Mouse (Mus musculus): Measurements from ENCODE around the gene Srpx. TPM values are rescaled to one million over a fixed set of nuclear protein-coding genes. Genes with fewer than 3 reads are reported as not detected.
A peak's percentile ranks its signal among the peaks of the same experiment; 100 is the strongest.

Srpx gene
- polyA plus RNA-seq, 1 experiment, result 4.3 TPM

DNA sequence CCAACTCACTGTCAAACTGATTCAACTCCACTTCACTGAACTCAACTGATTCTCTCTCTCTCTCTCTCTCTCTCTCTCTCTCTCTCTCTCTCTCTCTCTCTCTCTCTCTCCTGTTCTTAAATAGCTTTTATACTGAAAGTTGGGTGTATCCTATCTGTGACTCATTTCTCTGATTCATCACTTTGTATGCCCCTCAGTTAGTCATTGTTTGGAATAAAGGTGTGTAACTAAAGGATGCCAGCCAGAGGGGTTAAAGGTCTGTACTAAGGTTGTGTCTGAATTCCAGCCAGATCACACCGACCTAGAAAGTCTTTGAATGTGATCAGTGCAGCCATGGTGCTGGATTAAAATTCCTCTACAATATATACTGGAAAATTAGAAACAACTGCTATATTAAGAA lies 116.8 kb downstream of the Srpx start:
- H3K27ac ChIP-seq (ENCODE audit: insufficient read depth, low read depth, low read length), result 0 out of 2 replicates have a peak overlapping the region, but pooled peaks have one; percentile 22
- no peak for TF ChIP-seq POLR2A (IDR thresholded peaks at IDR 0.05; ENCODE audit: low read depth, low read length)
- TF ChIP-seq CTCF (IDR thresholded peaks at IDR 0.05; ENCODE audit: extremely low read depth, insufficient read length, insufficient replicate concordance, low read depth, low read length), result no peak
- no peaks in the 10 kb centered on the region for H3K36me3 ChIP-seq (ENCODE audit: control insufficient read depth, insufficient read depth, low read length)
- H3K27me3 ChIP-seq (ENCODE audit: control insufficient read depth, insufficient read depth, low read length), result no peaks in the 10 kb centered on the region
- H3K4me3 ChIP-seq (ENCODE audit: low read depth, low read length), result no peak overlapping the region
- 18% methylated on average over 1 of the region's 1 CpGs for WGBS
- H3K4me1 ChIP-seq (ENCODE audit: control insufficient read depth, insufficient read depth, insufficient read length, low read length), result no peaks in the 10 kb centered on the region

Other genes starting within 250 kb of the Srpx start
- gene Sytl5, start 232.1 kb downstream of the Srpx start, polyA plus RNA-seq (2012; rRNA removed), result 0.10 and 0.16 TPM in 2 replicates
- gene Rpgr, start 99.2 kb upstream of the Srpx start, polyA plus RNA-seq (2012; rRNA removed), result 0.11 and 0.15 TPM in 2 replicates
- 6.3 and 14.1 TPM in 2 replicates for gene Otc, start 134.6 kb upstream of the Srpx start, polyA plus RNA-seq (2012; rRNA removed)